Mouse (Mus musculus) E14TG2a.4 (cell line): ENCODE measurements around the gene Cyp4f16.
"Not testable (repeated sequence)": the region's sequence is repeated elsewhere in the genome, so short reads cannot be mapped to it uniquely, and the experiment has no call there.

Source experiments
- H3K27me3 ChIP-seq: 2 replicates; pipeline ENCODE4 v1.6.1; 2014; ENCODE audit warnings: low read length, control low read depth; ENCODE audit not compliant: insufficient read depth
- H3K36me3 ChIP-seq: 2 replicates; pipeline ENCODE4 v1.6.1; 2014; ENCODE audit warnings: low read length, control low read depth; ENCODE audit not compliant: insufficient read depth
- H3K4me1 ChIP-seq: replicated peaks from 2 replicates; pipeline ENCODE4 v1.6.1; 2014; ENCODE audit warnings: low read depth, low read length, control low read depth
- H3K4me3 ChIP-seq: replicated peaks from 2 replicates; pipeline ENCODE4 v1.5.1; 2014; ENCODE audit warnings: mild to moderate bottlenecking, low read length
- H3K9me3 ChIP-seq: 2 replicates; pipeline ENCODE4 v1.6.1; 2014; ENCODE audit warnings: low read length, control low read depth
- CTCF ChIP-seq: conservative IDR thresholded peaks from 2 replicates; pipeline ENCODE4 v1.5.1; 2014; ENCODE audit warnings: low read length
- NANOG ChIP-seq: IDR thresholded peaks from 2 replicates; pipeline ENCODE4 v1.6.1; 2014; ENCODE audit warnings: borderline replicate concordance, low read length, mixed read lengths
- POU5F1 ChIP-seq: IDR thresholded peaks from 2 replicates; pipeline ENCODE4 v1.6.1; 2014; ENCODE audit warnings: low read length, borderline replicate concordance

Cyp4f16 gene

GRCm38 (mm10) chr17:32534068-32534467, 2.3 kb upstream of the Cyp4f16 start:
- H3K4me3 ChIP-seq: no peak overlapping the region
- H3K36me3 ChIP-seq: no peaks in the 10 kb centered on the region
- no peaks in the 10 kb centered on the region for H3K9me3 ChIP-seq
- TF ChIP-seq CTCF: no peak
- TF ChIP-seq NANOG: no peak
- no peak for TF ChIP-seq POU5F1
- H3K27me3 ChIP-seq: no peaks in the 10 kb centered on the region
- peaks cover 30% of the 10 kb centered on the region for H3K4me1 ChIP-seq

DNA sequence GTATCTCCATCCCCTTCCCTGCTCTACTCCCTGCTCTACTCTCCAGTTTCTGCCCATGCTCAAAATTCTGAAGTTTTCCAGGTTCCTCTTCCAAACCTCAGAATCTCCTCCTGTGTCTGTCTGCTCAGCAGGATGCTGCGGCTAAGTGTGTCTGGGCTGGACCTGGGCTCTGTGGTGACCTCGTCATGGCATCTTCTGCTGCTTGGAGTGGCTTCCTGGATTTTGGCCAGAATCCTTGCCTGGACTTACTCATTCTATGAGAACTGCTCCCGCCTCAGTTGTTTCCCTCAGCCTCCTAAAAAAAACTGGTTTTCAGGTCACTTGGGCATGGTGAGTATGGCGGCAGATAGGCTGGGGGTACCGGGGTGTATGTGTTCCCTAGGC, 501 bp downstream of the Cyp4f16 start:
- Histone ChIP-seq H3K27me3 (no peaks in the 10 kb centered on the region), H3K4me3 (peak overlapping the region; percentile 81), H3K4me1 (peaks cover 24% of the 10 kb centered on the region), H3K9me3 (no peaks in the 10 kb centered on the region), H3K36me3 (peaks cover 8% of the 10 kb centered on the region)
- TF ChIP-seq POU5F1 (no peak), NANOG (no peak), CTCF (no peak)

DNA sequence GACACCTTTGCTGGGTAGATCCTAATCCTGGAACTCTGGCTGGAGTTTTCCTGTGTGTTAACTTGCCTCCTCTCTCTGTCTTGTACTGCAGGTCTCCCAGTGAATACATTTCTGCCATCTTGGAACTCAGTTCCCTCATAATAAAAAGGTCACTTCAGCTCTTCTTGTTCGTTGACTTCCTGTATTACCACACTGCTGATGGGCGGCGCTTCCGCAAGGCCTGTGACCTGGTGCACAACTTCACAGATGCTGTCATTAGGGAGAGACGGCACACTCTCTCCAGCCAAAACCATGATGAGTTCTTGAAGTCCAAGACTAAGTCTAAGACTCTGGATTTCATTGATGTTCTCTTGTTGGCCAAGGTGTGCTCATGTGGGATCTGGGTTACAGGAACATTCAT, 8.4 kb downstream of the Cyp4f16 start:
- H3K4me3 ChIP-seq, H3K27me3 ChIP-seq: not testable (repeated sequence)

DNA sequence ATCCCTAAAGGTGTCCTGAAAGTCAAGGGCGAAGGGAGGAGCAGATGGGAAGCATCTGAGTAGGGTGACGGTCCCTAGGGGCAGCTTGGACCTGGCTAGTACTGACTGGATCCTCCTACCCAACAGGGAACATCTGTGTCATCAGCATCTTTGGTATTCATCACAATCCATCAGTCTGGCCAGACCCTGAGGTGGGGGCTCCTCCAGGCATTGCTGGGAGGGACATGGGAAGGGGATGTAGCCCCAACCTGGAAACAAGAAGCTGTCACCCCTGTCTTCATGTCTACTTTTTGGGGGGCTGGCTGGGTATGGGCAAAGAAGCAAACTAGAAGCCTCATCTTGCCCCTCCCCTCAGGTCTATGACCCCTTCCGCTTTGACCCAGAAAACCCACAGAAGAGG, 14.0 kb downstream of the Cyp4f16 start:
- peaks cover 26% of the 10 kb centered on the region for H3K4me1 ChIP-seq
- peak overlapping the region; percentile 77 for H3K4me3 ChIP-seq
- not testable (repeated sequence) for H3K27me3 ChIP-seq, H3K36me3 ChIP-seq, H3K9me3 ChIP-seq

More for the DNA sequence above, 8.4 kb downstream of the Cyp4f16 start:
- H3K4me1 ChIP-seq, H3K9me3 ChIP-seq: not testable (repeated sequence)
- H3K36me3 ChIP-seq: peaks cover 45% of the 10 kb centered on the region

DNA sequence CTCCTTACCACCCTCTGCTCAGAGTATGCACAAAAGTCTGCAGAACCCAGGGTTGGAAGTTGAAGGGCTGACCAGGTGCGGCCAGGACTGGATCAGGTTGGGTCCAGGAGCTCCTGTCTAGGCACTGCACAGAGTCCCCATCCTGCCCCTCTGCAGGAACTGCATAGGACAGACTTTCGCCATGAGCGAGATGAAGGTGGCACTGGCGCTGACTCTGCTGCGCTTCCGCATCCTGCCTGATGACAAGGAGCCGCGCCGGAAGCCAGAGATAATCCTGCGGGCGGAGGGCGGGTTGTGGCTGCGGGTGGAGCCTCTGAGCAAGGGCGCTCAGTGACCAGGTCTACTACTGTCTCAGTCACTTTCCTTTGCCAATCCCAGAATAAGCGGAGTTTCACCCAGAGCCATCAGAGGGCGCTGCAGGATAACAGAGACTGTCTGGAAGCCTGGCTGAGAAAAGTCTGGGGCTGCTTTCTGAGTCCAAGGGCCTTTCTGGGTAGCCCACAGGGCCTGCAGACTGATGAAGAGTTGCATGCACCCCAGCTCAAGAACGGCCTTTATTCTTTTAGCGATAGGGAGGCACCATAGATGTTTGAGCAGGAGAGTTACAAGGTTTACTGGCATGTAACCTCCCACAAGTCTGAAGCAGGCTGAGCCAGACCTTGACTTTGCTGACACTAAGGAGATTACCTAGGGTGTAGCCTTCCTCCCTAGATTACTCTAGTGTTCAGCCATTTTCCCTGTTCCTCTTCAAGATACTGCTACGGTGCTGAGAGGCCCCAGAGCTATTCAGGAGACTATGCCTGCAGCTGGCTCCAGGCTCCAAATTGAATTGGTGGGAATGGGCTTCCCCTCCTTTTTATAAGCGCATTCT, 14.8 kb downstream of the Cyp4f16 start:
- TF ChIP-seq POU5F1 (no peak), NANOG (no peak), CTCF (peak; percentile 88)
- H3K4me3 ChIP-seq: peak overlapping the region; percentile 77

DNA sequence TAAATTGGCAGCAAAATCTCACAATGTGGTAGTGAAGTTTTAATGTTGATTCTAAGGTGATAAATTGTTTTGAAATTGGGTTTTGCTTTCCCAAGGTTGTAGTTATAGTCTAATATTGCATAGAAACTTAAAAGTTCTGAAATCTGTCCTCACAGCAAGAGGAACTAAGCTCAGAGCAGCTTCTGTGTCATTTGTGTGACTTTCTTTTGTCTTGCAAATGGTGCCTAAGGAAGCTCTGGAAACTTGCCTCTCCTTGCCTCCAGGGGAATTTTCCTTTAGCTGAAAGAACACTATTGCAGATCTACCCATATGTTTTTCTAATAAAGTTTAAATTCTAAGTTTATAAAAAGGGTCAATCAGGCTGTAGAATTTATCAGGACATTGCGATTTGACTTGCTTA, 16.7 kb downstream of the Cyp4f16 start:
- not testable (repeated sequence) for H3K27me3 ChIP-seq, H3K4me3 ChIP-seq, H3K9me3 ChIP-seq, H3K36me3 ChIP-seq
- peaks cover 26% of the 10 kb centered on the region for H3K4me1 ChIP-seq
- peak; percentile 62; the same call in 1 of the 2 replicates for TF ChIP-seq POU5F1

More for the DNA sequence above, 14.8 kb downstream of the Cyp4f16 start:
- Histone ChIP-seq H3K36me3 (no peaks in the 10 kb centered on the region), H3K27me3 (no peaks in the 10 kb centered on the region), H3K9me3 (peaks cover 8% of the 10 kb centered on the region), H3K4me1 (peaks cover 26% of the 10 kb centered on the region)

DNA sequence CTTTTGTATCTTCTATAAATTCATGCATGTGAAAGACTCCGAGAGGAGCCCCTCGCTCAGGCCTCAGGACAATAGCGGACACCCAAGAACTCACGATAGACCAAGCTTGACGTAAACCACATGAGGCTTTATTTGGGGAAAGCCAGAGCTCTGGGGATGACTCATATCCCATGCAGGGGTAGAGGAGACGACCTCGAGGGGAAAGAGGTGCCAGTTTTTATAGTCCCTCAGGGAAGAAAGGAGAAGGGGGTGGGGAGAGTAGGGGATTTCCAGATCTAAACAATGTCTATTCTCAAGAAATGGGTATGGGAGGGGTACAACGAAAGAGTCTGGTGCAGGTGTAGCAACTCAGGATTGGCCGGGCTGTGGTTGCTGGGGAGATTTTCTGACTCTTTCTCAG, 18.0 kb downstream of the Cyp4f16 start:
- H3K36me3 ChIP-seq, H3K27me3 ChIP-seq, H3K4me3 ChIP-seq, H3K9me3 ChIP-seq: not testable (repeated sequence)
- peaks cover 26% of the 10 kb centered on the region for H3K4me1 ChIP-seq

GRCm38 (mm10) chr17:32563301-32563700, 26.9 kb downstream of the Cyp4f16 start:
- H3K4me3 ChIP-seq, H3K4me1 ChIP-seq, H3K36me3 ChIP-seq, H3K27me3 ChIP-seq: not testable (repeated sequence)
- peaks cover 77% of the 10 kb centered on the region for H3K9me3 ChIP-seq

GRCm38 (mm10) chr17:32573286-32573685, 36.9 kb downstream of the Cyp4f16 start:
- peaks cover 36% of the 10 kb centered on the region for H3K9me3 ChIP-seq
- H3K4me1 ChIP-seq, H3K4me3 ChIP-seq, H3K36me3 ChIP-seq, H3K27me3 ChIP-seq: not testable (repeated sequence)

DNA sequence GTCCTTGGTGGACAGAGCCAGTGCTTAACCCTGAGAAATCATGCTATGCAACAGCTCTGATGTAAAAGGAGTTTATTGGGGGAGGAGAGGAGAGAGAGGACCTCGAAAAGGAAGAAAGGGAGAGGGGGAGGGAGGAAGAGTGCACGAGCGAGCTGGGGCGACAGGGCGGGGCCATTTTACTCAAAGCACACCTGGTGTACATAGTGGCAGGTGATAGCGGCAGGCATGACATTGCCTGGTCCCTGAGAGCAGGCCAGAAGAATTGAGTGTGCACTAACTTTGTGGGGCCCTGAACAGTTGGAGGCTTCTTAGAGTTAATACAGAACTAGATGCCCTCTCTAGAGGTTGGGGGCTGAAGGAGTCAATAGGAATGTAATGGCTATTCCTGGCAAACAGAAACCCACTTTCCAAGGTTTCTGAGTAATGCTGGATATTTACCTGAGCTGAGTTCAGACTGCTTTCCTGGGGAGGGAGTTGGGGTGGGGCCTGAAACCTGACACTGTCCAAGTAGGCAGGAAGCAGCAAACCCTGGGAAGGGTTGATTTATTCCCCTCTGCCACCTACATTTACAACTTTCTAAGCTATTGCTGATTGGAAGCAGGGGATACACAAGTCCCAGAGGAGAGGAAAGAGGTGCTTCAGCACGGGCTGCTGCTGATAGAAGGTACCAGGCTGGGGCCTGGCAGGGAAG, 41.3 kb downstream of the Cyp4f16 start:
- H3K27me3 ChIP-seq: no peaks in the 10 kb centered on the region
- no peak overlapping the region for H3K4me3 ChIP-seq
- H3K36me3 ChIP-seq: no peaks in the 10 kb centered on the region
- H3K9me3 ChIP-seq: peaks cover 79% of the 10 kb centered on the region
- TF ChIP-seq CTCF (no peak), NANOG (no peak), POU5F1 (no peak)
- H3K4me1 ChIP-seq: no peaks in the 10 kb centered on the region
